Mouse (Mus musculus): ENCODE measurements around the gene Sppl2a. TPM values are rescaled to one million over a fixed set of nuclear protein-coding genes. Genes with fewer than 3 reads are reported as not detected.

Gene Sppl2a
- 30.2 and 30.3 TPM in 2 replicates for polyA plus RNA-seq (2015; fragmentation: Nextera tagmentation; extraction: Ambion mirVana)

DNA sequence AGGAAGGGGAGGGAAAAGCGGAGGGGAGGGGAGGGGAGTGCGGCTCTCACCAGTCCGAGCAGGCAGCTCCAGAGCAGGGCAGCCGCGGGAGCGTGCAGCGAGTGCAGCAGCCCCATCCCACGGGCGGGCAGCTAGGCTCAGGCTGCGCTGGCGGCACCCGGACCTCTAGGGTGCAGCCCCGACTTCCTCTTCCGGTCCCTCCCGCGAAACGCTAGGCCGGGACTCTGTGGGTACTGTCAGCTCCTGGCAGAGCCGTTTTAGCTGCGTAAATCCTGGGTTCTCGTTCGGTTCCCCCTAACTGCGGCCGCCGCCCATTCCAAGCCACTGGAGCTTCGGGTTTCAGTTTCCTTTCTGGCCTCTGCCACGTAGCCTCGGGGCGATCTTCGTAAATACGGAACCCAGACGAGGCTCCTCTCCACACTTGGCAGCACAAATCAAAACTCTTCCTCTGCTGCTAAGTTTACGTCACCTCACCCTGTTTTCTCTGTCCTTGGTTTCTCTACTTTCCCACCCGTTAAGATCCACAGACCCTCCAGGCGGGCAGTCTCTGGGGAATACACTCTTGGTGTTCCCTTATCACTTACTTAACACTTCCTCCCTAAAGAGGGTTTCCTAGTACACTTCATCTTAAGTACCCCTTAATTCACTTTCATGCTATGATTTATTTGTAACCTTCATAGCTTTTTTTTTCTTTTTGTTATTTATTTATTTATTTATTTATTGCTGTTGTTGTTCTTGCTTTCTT lies at the start of gene Sppl2a:
Sppl2a (minus strand) TSS at position 339 of the 745 bp plus-strand sequence.

GRCm38 (mm10) chr2:126875871-126876796 lies 56.9 kb downstream of the Sppl2a start, which contains the start of gene Trpm7:
Gene Trpm7 (minus strand): TSS chr2:126876230.

Small RNA genes lying within 50 kb of the gene (microRNA-seq; reads per million reads assigned to microRNA genes)
- gene Mir3473g = not detected

Other genes starting within 250 kb of the Sppl2a start
- gene Usp8, start 225.9 kb downstream of the Sppl2a start, polyA plus RNA-seq (2015; fragmentation: Nextera tagmentation; extraction: Ambion mirVana) = 24.4 and 25.6 TPM in 2 replicates
- 1.7 and 2.2 TPM in 2 replicates for gene Usp50, start 149.8 kb downstream of the Sppl2a start, polyA plus RNA-seq (2015; fragmentation: Nextera tagmentation; extraction: Ambion mirVana)
- 29.1 and 30.6 TPM in 2 replicates for gene Trpm7, start 57.0 kb downstream of the Sppl2a start, polyA plus RNA-seq (2015; fragmentation: Nextera tagmentation; extraction: Ambion mirVana)
- 6.6 and 6.9 TPM in 2 replicates for gene Ap4e1, start 75.5 kb upstream of the Sppl2a start, polyA plus RNA-seq (2015; fragmentation: Nextera tagmentation; extraction: Ambion mirVana)
- gene Blvra, start 137.4 kb upstream of the Sppl2a start, polyA plus RNA-seq (2015; fragmentation: Nextera tagmentation; extraction: Ambion mirVana) = 31.4 and 32.8 TPM in 2 replicates
- gene Ncaph, start 200.7 kb upstream of the Sppl2a start, polyA plus RNA-seq (2015; fragmentation: Nextera tagmentation; extraction: Ambion mirVana) = 7.2 and 10.1 TPM in 2 replicates
- gene Itpripl1, start 210.2 kb upstream of the Sppl2a start, polyA plus RNA-seq (2015; fragmentation: Nextera tagmentation; extraction: Ambion mirVana) = 10.9 and 12.4 TPM in 2 replicates